Mouse (Mus musculus): ENCODE results near the gene Ccdc65. TPM values are rescaled to one million over a fixed set of nuclear protein-coding genes. Genes with fewer than 3 reads are reported as not detected.

Ccdc65 gene
- polyA plus RNA-seq, 1 experiment from 2014 or later: not detected

GRCm38 (mm10) chr15:98727443-98728321, 19.7 kb downstream of the Ccdc65 start, which contains the start of gene Fkbp11:
TSS of gene Fkbp11 (minus strand) at chr15:98728198.
- peak; percentile 60 for DNase-seq
- Histone ChIP-seq H3K4me1 (replicated peaks) (peaks cover 46% of the 10 kb centered on the region), H3K36me3 (no peaks in the 10 kb centered on the region), H3K9me3 (replicated peaks) (no peaks in the 10 kb centered on the region), H3K4me2 (peak within 1 kb of the TSS; percentile 93), H3K9ac (peak within 1 kb of the TSS; percentile 73), H3K27ac (peak within 1 kb of the TSS; percentile 70), H3K4me3 (replicated peaks) (peak within 1 kb of the TSS; percentile 67), H3K27me3 (peaks cover 48% of the 10 kb centered on the region)
- under 1% methylated on average over 39 of the region's 39 CpGs for WGBS (ENCODE audit: insufficient replicate concordance)
- peak; percentile 76 for ATAC-seq (ENCODE audit: low read depth)

- ATAC-seq (ENCODE audit: low read depth) (peak; percentile 11), DNase-seq (no peak)
- peak overlapping the region; percentile 93 for H3K4me2 ChIP-seq
- 12% methylated on average over 9 of the region's 9 CpGs for WGBS (ENCODE audit: insufficient replicate concordance)
- peaks cover 43% of the 10 kb centered on the region for H3K27me3 ChIP-seq
- no peaks in the 10 kb centered on the region for H3K9me3 ChIP-seq (replicated peaks)
- peaks cover 47% of the 10 kb centered on the region for H3K4me1 ChIP-seq (replicated peaks)
- no peak overlapping the region for H3K9ac ChIP-seq
- no peak overlapping the region for H3K27ac ChIP-seq
- no peaks in the 10 kb centered on the region for H3K36me3 ChIP-seq
- H3K4me3 ChIP-seq (replicated peaks): peak overlapping the region; percentile 67
These were observed 20.4 kb downstream of the Ccdc65 start for GRCm38 (mm10) chr15:98728366-98728765.

DNA sequence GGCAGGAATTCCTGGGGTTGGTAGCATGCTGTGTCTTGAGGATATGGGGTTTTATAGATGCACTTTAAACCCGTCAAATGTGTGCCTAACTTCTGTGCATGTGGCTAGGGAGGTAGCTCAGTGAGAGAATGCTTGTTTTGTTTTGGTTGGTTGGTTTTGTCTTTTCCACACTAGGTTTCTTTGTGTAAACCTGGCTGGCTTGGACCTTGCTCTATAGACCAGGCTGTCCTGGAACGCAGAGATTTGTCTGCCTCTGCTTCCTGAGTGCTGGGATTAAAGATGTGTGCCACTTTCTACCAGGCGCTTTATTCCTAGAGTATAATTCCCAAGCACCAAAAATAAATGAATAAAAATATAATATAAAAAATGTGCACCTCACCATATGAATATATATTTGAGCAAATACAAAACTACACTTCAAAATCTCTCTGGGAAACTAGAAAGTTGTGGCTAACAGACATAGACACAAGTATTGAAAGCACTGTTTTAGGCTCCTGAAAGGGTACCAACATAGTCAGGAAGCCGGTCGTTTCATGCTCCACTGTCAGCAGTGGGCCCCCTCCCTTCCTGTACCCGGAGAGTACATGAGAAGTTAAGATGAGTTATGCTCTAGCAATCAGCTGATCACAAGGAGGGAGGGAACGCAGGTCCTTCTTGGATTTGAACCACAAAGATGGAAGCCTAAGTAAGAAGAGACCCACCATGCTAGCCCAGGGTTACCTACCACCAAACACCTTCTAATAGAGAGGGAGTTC, 22.0 kb downstream of the Ccdc65 start:
- WGBS (ENCODE audit: insufficient replicate concordance): 35% methylated on average over 7 of the region's 7 CpGs

GRCm38 (mm10) chr15:98730790-98731189, 22.8 kb downstream of the Ccdc65 start:
- ATAC-seq (ENCODE audit: low read depth) (no peak), DNase-seq (no peak)
- H3K27me3 ChIP-seq: peaks cover 35% of the 10 kb centered on the region
- H3K4me1 ChIP-seq (replicated peaks): peaks cover 53% of the 10 kb centered on the region
- no peaks in the 10 kb centered on the region for H3K9me3 ChIP-seq (replicated peaks)
- H3K4me2 ChIP-seq: no peak overlapping the region
- 50% methylated on average over 6 of the region's 6 CpGs for WGBS (ENCODE audit: insufficient replicate concordance)
- no peak overlapping the region for H3K27ac ChIP-seq
- no peak overlapping the region for H3K4me3 ChIP-seq (replicated peaks)
- H3K36me3 ChIP-seq: peaks cover under 1% of the 10 kb centered on the region
- H3K9ac ChIP-seq: no peak overlapping the region

More for the DNA sequence above, 22.0 kb downstream of the Ccdc65 start:
- no peak overlapping the region for H3K4me3 ChIP-seq (replicated peaks)
- H3K9me3 ChIP-seq (replicated peaks): no peaks in the 10 kb centered on the region
- H3K27me3 ChIP-seq: peaks cover 35% of the 10 kb centered on the region
- no peak overlapping the region for H3K4me2 ChIP-seq
- no peak overlapping the region for H3K27ac ChIP-seq
- no peak for ATAC-seq (ENCODE audit: low read depth)
- peaks cover 53% of the 10 kb centered on the region for H3K4me1 ChIP-seq (replicated peaks)
- no peaks in the 10 kb centered on the region for H3K36me3 ChIP-seq
- H3K9ac ChIP-seq: no peak overlapping the region
- no peak for DNase-seq

DNA sequence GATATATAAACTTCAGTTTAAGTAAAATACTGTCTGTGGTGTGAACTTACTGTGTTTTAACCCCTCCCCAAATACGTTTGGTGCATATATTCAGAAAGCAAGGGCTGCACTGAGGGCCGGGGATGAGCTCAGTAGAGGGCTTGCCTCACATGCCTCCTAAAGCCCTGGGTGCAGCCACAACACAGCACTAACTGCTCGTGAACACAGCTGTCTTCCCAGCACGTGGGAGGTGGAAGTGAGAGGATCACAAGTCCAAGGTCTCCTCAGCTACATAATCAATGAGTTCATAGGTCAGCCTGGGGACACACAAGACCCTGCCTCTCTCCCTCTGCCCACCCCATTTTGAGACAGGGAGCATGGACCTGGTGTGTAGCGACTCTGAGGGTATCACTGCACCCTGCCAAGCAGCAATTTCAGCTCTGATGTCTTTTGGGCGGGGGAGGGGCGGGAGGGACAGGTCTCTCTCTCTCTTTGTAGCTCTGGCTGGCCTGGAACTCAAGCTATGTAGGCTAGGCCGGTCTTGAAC, 24.1 kb downstream of the Ccdc65 start:
- DNase-seq (no peak), ATAC-seq (ENCODE audit: low read depth) (peak; percentile 22; the same call in 1 of the 2 replicates)
- H3K4me2 ChIP-seq: no peak overlapping the region
- H3K9ac ChIP-seq: no peak overlapping the region
- H3K9me3 ChIP-seq (replicated peaks): no peaks in the 10 kb centered on the region
- H3K27ac ChIP-seq: peak overlapping the region; percentile 23; the same call in 1 of the 2 replicates
- WGBS (ENCODE audit: insufficient replicate concordance): 56% methylated on average over 8 of the region's 8 CpGs
- peaks cover 56% of the 10 kb centered on the region for H3K4me1 ChIP-seq (replicated peaks)
- peaks cover 29% of the 10 kb centered on the region for H3K27me3 ChIP-seq
- no peak overlapping the region for H3K4me3 ChIP-seq (replicated peaks)
- H3K36me3 ChIP-seq: peaks cover 12% of the 10 kb centered on the region

DNA sequence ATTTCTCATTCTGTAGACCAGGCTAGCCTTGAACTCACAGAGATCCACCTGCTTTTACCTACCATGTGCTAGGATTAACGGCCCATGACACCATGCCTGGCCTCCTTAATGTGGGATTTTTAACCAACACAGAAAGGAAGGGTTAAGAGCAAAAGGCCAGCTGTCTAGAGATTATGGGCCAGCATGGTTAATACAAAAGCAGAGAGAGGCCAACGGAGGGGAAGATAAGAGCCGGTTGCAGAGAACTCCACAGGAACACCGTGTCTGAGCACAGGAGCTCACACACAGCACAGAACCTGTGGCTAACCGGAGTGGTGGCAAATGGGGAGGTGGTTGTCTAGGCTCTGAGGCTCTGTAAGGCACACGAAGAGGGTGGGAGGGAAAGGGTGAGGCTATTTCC, 25.4 kb downstream of the Ccdc65 start:
- H3K9ac ChIP-seq: no peak overlapping the region
- DNase-seq (peak; percentile 40), ATAC-seq (ENCODE audit: low read depth) (peak; percentile 59)
- peaks cover 48% of the 10 kb centered on the region for H3K4me1 ChIP-seq (replicated peaks)
- H3K4me3 ChIP-seq (replicated peaks): no peak overlapping the region
- H3K9me3 ChIP-seq (replicated peaks): no peaks in the 10 kb centered on the region
- H3K27ac ChIP-seq: peak overlapping the region; percentile 58
- peaks cover 12% of the 10 kb centered on the region for H3K36me3 ChIP-seq
- H3K27me3 ChIP-seq: peaks cover 19% of the 10 kb centered on the region
- 12% methylated on average over 6 of the region's 6 CpGs for WGBS (ENCODE audit: insufficient replicate concordance)
- no peak overlapping the region for H3K4me2 ChIP-seq

- H3K36me3 ChIP-seq: peaks cover 18% of the 10 kb centered on the region
- H3K9me3 ChIP-seq (replicated peaks): no peaks in the 10 kb centered on the region
- no peak overlapping the region for H3K9ac ChIP-seq
- DNase-seq (no peak), ATAC-seq (ENCODE audit: low read depth) (no peak)
- H3K4me3 ChIP-seq (replicated peaks): no peak overlapping the region
- H3K4me2 ChIP-seq: no peak overlapping the region
- H3K27ac ChIP-seq: peak overlapping the region; percentile 58
- 60% methylated on average over 5 of the region's 5 CpGs for WGBS (ENCODE audit: insufficient replicate concordance)
- peaks cover 12% of the 10 kb centered on the region for H3K27me3 ChIP-seq
- H3K4me1 ChIP-seq (replicated peaks): peaks cover 49% of the 10 kb centered on the region
These were observed 26.1 kb downstream of the Ccdc65 start for GRCm38 (mm10) chr15:98733976-98734566.

DNA sequence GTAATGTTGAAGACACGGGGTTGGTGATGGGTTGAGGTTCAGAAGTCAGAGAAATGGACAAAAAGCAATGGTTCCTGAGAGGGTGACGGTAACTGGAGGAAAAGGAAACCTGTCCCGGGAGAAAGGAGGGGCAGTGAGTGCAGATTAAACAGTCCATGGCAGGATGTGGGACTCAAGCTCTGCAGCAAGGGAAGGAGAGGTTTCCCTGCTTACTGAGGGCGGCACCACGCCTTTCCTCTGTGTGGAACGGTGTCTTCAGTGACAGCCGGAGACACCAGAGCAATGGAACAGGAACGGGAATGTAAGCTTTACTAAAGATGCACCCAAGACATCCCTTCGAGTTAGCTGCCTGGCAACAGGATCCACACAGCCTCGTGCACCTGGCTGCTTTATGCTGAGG, 28.5 kb downstream of the Ccdc65 start:
- DNase-seq (no peak), ATAC-seq (ENCODE audit: low read depth) (no peak)
- H3K4me2 ChIP-seq: no peak overlapping the region
- H3K4me3 ChIP-seq (replicated peaks): no peak overlapping the region
- H3K36me3 ChIP-seq: peaks cover 42% of the 10 kb centered on the region
- no peaks in the 10 kb centered on the region for H3K9me3 ChIP-seq (replicated peaks)
- no peak overlapping the region for H3K9ac ChIP-seq
- H3K27ac ChIP-seq: no peak overlapping the region
- peaks cover 56% of the 10 kb centered on the region for H3K4me1 ChIP-seq (replicated peaks)
- WGBS (ENCODE audit: insufficient replicate concordance): 70% methylated on average over 10 of the region's 10 CpGs
- H3K27me3 ChIP-seq: no peaks in the 10 kb centered on the region

GRCm38 (mm10) chr15:98737881-98738280, 29.9 kb downstream of the Ccdc65 start:
- H3K4me3 ChIP-seq (replicated peaks): no peak overlapping the region
- no peak overlapping the region for H3K9ac ChIP-seq
- no peaks in the 10 kb centered on the region for H3K27me3 ChIP-seq
- peaks cover 51% of the 10 kb centered on the region for H3K36me3 ChIP-seq
- no peak overlapping the region for H3K4me2 ChIP-seq
- peaks cover 46% of the 10 kb centered on the region for H3K4me1 ChIP-seq (replicated peaks)
- peak overlapping the region; percentile 62; the same call in 1 of the 2 replicates for H3K27ac ChIP-seq
- DNase-seq (no peak), ATAC-seq (ENCODE audit: low read depth) (peak; percentile 38)
- H3K9me3 ChIP-seq (replicated peaks): no peaks in the 10 kb centered on the region

DNA sequence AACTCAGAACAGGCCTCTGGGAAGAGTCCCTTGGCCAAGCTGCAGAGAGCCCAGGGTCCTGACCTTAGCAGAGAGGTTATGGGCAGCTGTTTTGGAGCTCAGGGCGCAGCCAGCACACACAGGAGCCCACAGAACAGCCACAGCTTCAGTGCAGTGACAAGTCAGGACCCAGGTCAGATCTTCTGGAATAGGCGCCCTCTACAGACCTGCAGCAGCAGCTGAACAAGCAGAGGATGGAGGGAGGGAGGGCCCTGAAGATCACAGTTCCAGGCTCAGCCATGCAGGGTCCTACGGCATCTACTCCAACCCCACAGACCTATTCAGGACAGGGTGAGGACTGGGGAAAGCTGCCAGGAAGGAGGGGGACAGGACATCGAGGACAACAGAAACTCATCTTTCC, 30.8 kb downstream of the Ccdc65 start:
- Histone ChIP-seq H3K4me2 (no peak overlapping the region), H3K27me3 (no peaks in the 10 kb centered on the region), H3K9ac (no peak overlapping the region), H3K4me1 (replicated peaks) (peaks cover 36% of the 10 kb centered on the region), H3K36me3 (peaks cover 51% of the 10 kb centered on the region), H3K9me3 (replicated peaks) (no peaks in the 10 kb centered on the region), H3K4me3 (replicated peaks) (no peak overlapping the region), H3K27ac (peak overlapping the region; percentile 73; the same call in 1 of the 2 replicates)
- ATAC-seq (ENCODE audit: low read depth) (peak; percentile 42), DNase-seq (no peak)
- WGBS (ENCODE audit: insufficient replicate concordance): 54% methylated on average over 4 of the region's 4 CpGs

DNA sequence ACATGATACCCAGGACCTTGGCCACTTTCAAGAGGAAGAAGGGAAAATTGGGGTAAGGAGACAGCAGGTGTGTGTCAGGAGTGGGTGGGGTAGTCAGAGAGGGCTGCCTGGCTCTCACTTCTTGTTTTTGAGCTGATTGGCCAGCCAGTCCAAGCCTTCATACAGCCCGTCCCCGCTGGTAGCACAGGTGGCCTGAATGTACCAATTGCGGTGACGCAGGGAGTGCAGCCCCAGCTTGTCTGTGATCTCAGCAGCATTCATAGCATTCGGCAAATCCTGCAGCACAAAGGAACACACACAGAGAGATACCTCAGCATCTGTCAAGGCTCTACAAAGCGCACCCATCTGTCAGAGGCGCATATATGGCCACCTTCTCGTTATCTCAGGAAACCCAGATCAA, 32.2 kb downstream of the Ccdc65 start:
- Histone ChIP-seq H3K27me3 (no peaks in the 10 kb centered on the region), H3K4me1 (replicated peaks) (peaks cover 27% of the 10 kb centered on the region), H3K4me2 (no peak overlapping the region), H3K27ac (no peak overlapping the region), H3K9me3 (replicated peaks) (no peaks in the 10 kb centered on the region), H3K4me3 (replicated peaks) (no peak overlapping the region), H3K9ac (no peak overlapping the region), H3K36me3 (peaks cover 51% of the 10 kb centered on the region)
- ATAC-seq (ENCODE audit: low read depth) (no peak), DNase-seq (no peak)
- 84% methylated on average over 8 of the region's 8 CpGs for WGBS (ENCODE audit: insufficient replicate concordance)
